Mouse (Mus musculus): ENCODE data around the gene Usp46. TPM values are rescaled to one million over a fixed set of nuclear protein-coding genes. Genes with fewer than 3 reads are reported as not detected.

Gene Usp46
- total RNA-seq, 1 experiment = 13.8 TPM

DNA sequence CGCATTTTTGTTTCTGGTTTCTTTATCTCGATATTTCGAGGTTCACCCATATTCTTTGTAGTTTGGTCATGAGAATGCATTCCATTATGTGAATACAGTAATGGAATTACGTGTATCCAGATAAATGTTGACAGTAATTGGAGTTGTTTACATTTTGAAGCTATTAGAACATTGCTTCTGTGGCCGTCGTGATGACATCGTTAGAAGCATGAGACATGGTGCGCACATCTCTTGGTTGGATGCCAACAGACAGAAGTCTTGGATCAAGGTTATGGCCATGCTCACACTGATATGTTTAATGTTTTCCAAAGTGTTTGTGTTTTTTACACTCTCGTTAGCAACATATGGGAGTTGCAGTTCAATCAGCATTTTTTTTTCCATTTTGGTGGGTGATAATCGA, 30.8 kb upstream of the Usp46 start:
- TF ChIP-seq ZC3H11A (IDR thresholded peaks at IDR 0.05; ENCODE audit: borderline replicate concordance, low read depth, low read length) (no peak), HCFC1 (IDR thresholded peaks at IDR 0.05; ENCODE audit: borderline replicate concordance, insufficient read depth, low read length) (no peak), ZNF384 (IDR thresholded peaks at IDR 0.05; ENCODE audit: low read depth, low read length) (no peak), CHD2 (IDR thresholded peaks at IDR 0.05; ENCODE audit: low read depth, low read length) (no peak), MAFK (IDR thresholded peaks at IDR 0.05; ENCODE audit: insufficient read depth, low read depth, low read length) (no peak)
- in situ Hi-C loops (cut with MboI; ENCODE audit: low sequenced_read_pairs in 2 of 2, unreplicated experiment in 2 of 2) = no loop called here
- no peak overlapping the region for H3K9ac ChIP-seq (ENCODE audit: insufficient read depth, low read depth, low read length, poor library complexity, severe bottlenecking)
- no peak overlapping the region for H3K4me3 ChIP-seq (ENCODE audit: insufficient read depth in 1 of 2, low read depth in 1 of 2, low read length in 2 of 2, poor library complexity in 1 of 2, severe bottlenecking in 1 of 2)
- H3K27ac ChIP-seq (ENCODE audit: insufficient read depth, low read depth, low read length, poor library complexity, severe bottlenecking) = no peak overlapping the region
- H3K36me3 ChIP-seq (ENCODE audit: control insufficient read depth, insufficient read depth, low read length, poor library complexity, severe bottlenecking) = peaks cover 14% of the 10 kb centered on the region
- no peaks in the 10 kb centered on the region for H3K9me3 ChIP-seq (ENCODE audit: control insufficient read depth, insufficient read depth, low read depth, low read length)
- no peaks in the 10 kb centered on the region; a peak in 2 of 4 replicates for H3K4me1 ChIP-seq (ENCODE audit: control insufficient read depth in 2 of 2, insufficient read depth in 2 of 2, low read length in 2 of 2, poor library complexity in 1 of 2)
- DNase-seq (ENCODE audit: low read depth, low spot score) = no peak

DNA sequence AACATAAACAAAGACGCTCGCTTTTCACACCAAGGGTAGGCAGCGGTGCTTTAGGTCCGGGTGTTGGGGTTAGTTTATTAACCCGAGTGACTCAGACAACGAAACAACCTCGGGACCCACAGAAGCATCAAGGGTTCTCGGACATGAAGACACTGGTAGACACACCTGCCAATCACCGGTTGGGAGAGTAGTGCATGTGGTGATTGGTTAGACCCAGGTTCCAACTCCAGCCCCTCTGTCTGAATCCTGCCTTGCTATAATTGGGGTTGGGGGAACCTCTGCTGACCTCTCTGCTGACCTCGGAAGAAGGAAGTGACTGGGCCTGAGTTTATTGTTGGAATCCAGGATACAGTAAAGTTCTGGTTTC, 29.6 kb upstream of the Usp46 start:
- TF ChIP-seq ZNF384 (IDR thresholded peaks at IDR 0.05; ENCODE audit: low read depth, low read length) = no peak
- TF ChIP-seq MAFK (IDR thresholded peaks at IDR 0.05; ENCODE audit: insufficient read depth, low read depth, low read length) = no peak
- no peak for TF ChIP-seq ZC3H11A (IDR thresholded peaks at IDR 0.05; ENCODE audit: borderline replicate concordance, low read depth, low read length)
- no peak for TF ChIP-seq CHD2 (IDR thresholded peaks at IDR 0.05; ENCODE audit: low read depth, low read length)
- in situ Hi-C loops (cut with MboI; ENCODE audit: low sequenced_read_pairs in 2 of 2, unreplicated experiment in 2 of 2) = no loop called here

DNA sequence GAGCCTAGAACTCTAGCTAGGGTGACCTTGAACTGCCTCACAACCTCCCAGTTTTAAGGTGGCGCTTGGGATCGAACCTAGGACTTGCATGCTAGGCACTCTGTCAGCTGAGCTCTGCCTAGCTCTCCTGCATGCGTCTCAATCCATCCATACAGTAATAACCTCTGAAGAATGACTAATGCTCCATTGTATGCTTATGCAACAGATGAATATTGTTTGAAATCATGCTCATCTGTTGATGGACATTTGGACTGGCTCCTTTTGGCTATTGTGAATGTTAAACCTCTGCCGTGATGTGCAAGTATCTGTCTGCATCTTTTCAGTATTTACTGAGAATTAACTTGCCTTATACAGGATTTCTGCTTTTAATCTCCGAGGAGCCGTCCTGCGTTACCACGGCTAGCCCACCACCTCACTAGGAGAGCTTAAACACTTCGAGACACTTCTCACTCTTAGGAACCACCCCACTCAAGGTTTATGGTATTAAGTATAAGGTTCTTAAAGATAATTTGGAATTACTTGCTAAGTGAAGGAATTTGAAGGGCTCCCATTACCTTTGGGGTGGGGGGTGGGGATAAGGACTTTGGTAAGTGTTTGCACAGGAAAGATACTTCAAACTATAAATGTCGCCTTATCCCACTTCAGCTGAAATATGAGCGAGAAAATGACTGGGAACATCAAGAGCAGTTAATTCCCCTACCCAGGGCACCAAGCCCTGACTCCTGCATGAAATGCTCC, 29.1 kb upstream of the Usp46 start:
- TF ChIP-seq MAFK (IDR thresholded peaks at IDR 0.05; ENCODE audit: insufficient read depth, low read depth, low read length) (no peak), ZNF384 (IDR thresholded peaks at IDR 0.05; ENCODE audit: low read depth, low read length) (no peak), CHD2 (IDR thresholded peaks at IDR 0.05; ENCODE audit: low read depth, low read length) (no peak), ZC3H11A (IDR thresholded peaks at IDR 0.05; ENCODE audit: borderline replicate concordance, low read depth, low read length) (no peak), HCFC1 (IDR thresholded peaks at IDR 0.05; ENCODE audit: borderline replicate concordance, insufficient read depth, low read length) (no peak)
- no peak overlapping the region; the same call in 1 of the 2 replicates for H3K9ac ChIP-seq (ENCODE audit: insufficient read depth, low read depth, low read length, poor library complexity, severe bottlenecking)
- no peaks in the 10 kb centered on the region for H3K9me3 ChIP-seq (ENCODE audit: control insufficient read depth, insufficient read depth, low read depth, low read length)
- H3K27ac ChIP-seq (ENCODE audit: insufficient read depth, low read depth, low read length, poor library complexity, severe bottlenecking) = no peak overlapping the region
- no peaks in the 10 kb centered on the region; a peak in 2 of 4 replicates for H3K4me1 ChIP-seq (ENCODE audit: control insufficient read depth in 2 of 2, insufficient read depth in 2 of 2, low read length in 2 of 2, poor library complexity in 1 of 2)
- in situ Hi-C loops (cut with MboI; ENCODE audit: low sequenced_read_pairs in 2 of 2, unreplicated experiment in 2 of 2) = no loop called here
- DNase-seq (ENCODE audit: low read depth, low spot score) = no peak
- peaks cover 24% of the 10 kb centered on the region for H3K36me3 ChIP-seq (ENCODE audit: control insufficient read depth, insufficient read depth, low read length, poor library complexity, severe bottlenecking)
- no peak overlapping the region for H3K4me3 ChIP-seq (ENCODE audit: insufficient read depth in 1 of 2, low read depth in 1 of 2, low read length in 2 of 2, poor library complexity in 1 of 2, severe bottlenecking in 1 of 2)

More for the DNA sequence above, 29.6 kb upstream of the Usp46 start:
- no peak overlapping the region for H3K4me3 ChIP-seq (ENCODE audit: insufficient read depth in 1 of 2, low read depth in 1 of 2, low read length in 2 of 2, poor library complexity in 1 of 2, severe bottlenecking in 1 of 2)
- H3K9ac ChIP-seq (ENCODE audit: insufficient read depth, low read depth, low read length, poor library complexity, severe bottlenecking) = no peak overlapping the region; the same call in 1 of the 2 replicates
- DNase-seq (ENCODE audit: low read depth, low spot score) = no peak
- H3K9me3 ChIP-seq (ENCODE audit: control insufficient read depth, insufficient read depth, low read depth, low read length) = no peaks in the 10 kb centered on the region
- H3K4me1 ChIP-seq (ENCODE audit: control insufficient read depth in 2 of 2, insufficient read depth in 2 of 2, low read length in 2 of 2, poor library complexity in 1 of 2) = no peaks in the 10 kb centered on the region; a peak in 2 of 4 replicates
- peaks cover 24% of the 10 kb centered on the region for H3K36me3 ChIP-seq (ENCODE audit: control insufficient read depth, insufficient read depth, low read length, poor library complexity, severe bottlenecking)
- H3K27ac ChIP-seq (ENCODE audit: insufficient read depth, low read depth, low read length, poor library complexity, severe bottlenecking) = no peak overlapping the region

DNA sequence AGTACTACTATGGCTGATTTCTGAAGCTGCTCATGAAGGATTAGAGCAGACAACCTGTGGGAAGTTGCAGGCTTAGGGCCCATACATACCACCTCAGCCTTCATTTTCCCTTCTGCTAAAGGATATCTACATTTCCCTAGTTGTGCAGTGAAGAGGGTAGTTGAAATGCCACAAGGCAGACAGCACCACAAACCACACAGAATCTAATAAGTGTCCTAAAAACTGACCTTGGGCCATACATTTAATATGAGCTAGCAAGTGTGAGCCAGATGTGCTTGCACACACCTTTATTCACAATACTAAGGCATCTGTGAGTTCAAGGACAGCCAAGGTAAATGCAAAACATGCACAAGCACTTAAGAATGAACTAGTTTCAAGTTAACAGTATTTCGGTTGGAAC, 27.8 kb upstream of the Usp46 start:
- Histone ChIP-seq H3K36me3 (ENCODE audit: control insufficient read depth, insufficient read depth, low read length, poor library complexity, severe bottlenecking) (peaks cover 24% of the 10 kb centered on the region), H3K27ac (ENCODE audit: insufficient read depth, low read depth, low read length, poor library complexity, severe bottlenecking) (no peak overlapping the region; the same call in 1 of the 2 replicates), H3K4me1 (ENCODE audit: control insufficient read depth in 2 of 2, insufficient read depth in 2 of 2, low read length in 2 of 2, poor library complexity in 1 of 2) (peaks cover 0 to 1% of the 10 kb centered on the region in 2 experiments; a peak in 2 of 4 replicates), H3K9me3 (ENCODE audit: control insufficient read depth, insufficient read depth, low read depth, low read length) (no peaks in the 10 kb centered on the region), H3K4me3 (ENCODE audit: insufficient read depth in 1 of 2, low read depth in 1 of 2, low read length in 2 of 2, poor library complexity in 1 of 2, severe bottlenecking in 1 of 2) (0 out of 4 replicates have a peak overlapping the region, but pooled peaks of 1 of the 2 experiments have one; percentile 99), H3K9ac (ENCODE audit: insufficient read depth, low read depth, low read length, poor library complexity, severe bottlenecking) (peak overlapping the region; percentile 100; the same call in 1 of the 2 replicates)
- no peak for DNase-seq (ENCODE audit: low read depth, low spot score)
- in situ Hi-C loops (cut with MboI; ENCODE audit: low sequenced_read_pairs in 2 of 2, unreplicated experiment in 2 of 2) = no loop called here
- TF ChIP-seq CHD2 (IDR thresholded peaks at IDR 0.05; ENCODE audit: low read depth, low read length) (no peak), ZNF384 (IDR thresholded peaks at IDR 0.05; ENCODE audit: low read depth, low read length) (no peak), MAFK (IDR thresholded peaks at IDR 0.05; ENCODE audit: insufficient read depth, low read depth, low read length) (no peak), ZC3H11A (IDR thresholded peaks at IDR 0.05; ENCODE audit: borderline replicate concordance, low read depth, low read length) (no peak), HCFC1 (IDR thresholded peaks at IDR 0.05; ENCODE audit: borderline replicate concordance, insufficient read depth, low read length) (no peak)
